Mouse (Mus musculus): Measurements from ENCODE around the gene Osbpl9. TPM values are rescaled to one million over a fixed set of nuclear protein-coding genes. Genes with fewer than 3 reads are reported as not detected.

The Osbpl9 gene
- polyA plus RNA-seq (2012; rRNA removed), result 82.3 and 110 TPM in 2 replicates

GRCm38 (mm10) chr4:109201582-109202424 lies at the start of gene Osbpl9:
Gene Osbpl9, minus strand, starts transcription at chr4:109202272.

GRCm38 (mm10) chr4:109234185-109234584 lies 32.1 kb upstream of the Osbpl9 start, which contains the start of gene Calr4:
Gene Calr4, plus strand, starts transcription at chr4:109234485.

Other genes starting within 250 kb of the Osbpl9 start
- 114 and 126 TPM in 2 replicates for gene Nrd1, start 201.6 kb downstream of the Osbpl9 start, polyA plus RNA-seq (2012; rRNA removed)
- gene Calr4, start 32.2 kb upstream of the Osbpl9 start, polyA plus RNA-seq (2012; rRNA removed), result 0.27 and 0.78 TPM in 2 replicates
- 30.9 and 38.1 TPM in 2 replicates for gene Eps15, start 78.0 kb upstream of the Osbpl9 start, polyA plus RNA-seq (2012; rRNA removed)
- gene Ttc39a, start 204.4 kb upstream of the Osbpl9 start, polyA plus RNA-seq (2012; rRNA removed), result 1.8 and 3.8 TPM in 2 replicates

Measured in central nervous system, embryonic 11.5 days (tissue).